Mouse (Mus musculus): ENCODE measurements around the gene Gmpr.

DNA sequence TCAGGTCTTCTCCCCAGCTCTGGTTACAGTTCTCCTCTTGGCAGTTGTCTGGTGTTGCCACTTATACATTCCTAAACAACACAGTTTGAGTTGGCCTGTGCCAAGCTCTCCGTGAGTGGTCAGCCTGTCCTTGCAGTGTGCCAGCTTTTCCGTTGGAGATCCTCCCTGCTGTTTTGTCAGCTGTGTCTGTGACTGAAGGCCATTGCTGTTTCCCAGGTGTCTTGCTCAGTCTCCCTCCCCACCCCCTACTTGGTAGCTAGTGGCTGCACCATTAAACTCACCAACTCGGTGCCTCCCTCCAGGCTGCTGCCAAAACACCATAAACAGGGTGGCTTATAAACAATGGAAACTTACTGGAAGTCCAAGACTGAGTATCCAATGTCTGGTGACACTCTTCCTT, 17.1 kb downstream of the Gmpr start:
- no peak for TF ChIP-seq POLR2A (IDR thresholded peaks at IDR 0.05; ENCODE audit: insufficient read depth, low read depth, low read length)
- TF ChIP-seq CTCF (IDR thresholded peaks at IDR 0.05): no peak

All from heart, adult 2 months (tissue).